Mouse (Mus musculus): Measurements from ENCODE around the gene Ntrk2.

Ntrk2 gene

DNA sequence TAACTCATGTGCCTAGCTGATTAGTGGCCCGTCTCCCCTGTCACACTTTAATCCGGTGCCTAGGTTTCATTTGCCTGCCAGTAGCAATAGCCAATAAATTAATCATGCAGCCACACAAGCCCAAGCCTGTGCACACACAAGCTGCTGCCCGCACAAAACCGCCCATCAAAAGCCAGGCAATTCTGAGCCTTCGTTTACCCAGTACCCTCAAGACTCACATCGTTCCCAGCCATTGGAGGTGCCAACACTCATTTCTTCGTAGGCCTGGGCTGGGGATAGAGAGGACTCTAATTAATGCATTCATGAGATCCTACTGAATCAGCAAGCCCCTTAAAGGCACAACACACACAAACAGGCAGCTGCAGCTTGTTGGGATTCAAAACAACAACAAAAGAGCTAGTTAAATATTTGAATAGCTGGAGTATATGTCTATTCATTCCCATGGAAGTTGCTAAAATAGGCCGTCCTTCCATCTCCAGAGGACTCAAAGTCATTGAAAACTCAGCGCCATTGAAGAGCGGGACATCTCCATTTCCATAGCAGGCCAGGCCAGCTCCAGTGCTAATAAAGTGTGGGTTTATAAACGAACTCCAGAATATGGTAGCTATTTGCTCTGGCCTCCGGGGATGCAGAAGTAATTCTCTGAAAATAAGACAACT lies 158.5 kb downstream of the Ntrk2 start:
- DNase-seq (ENCODE audit: low read depth, low spot score), result no peak

DNA sequence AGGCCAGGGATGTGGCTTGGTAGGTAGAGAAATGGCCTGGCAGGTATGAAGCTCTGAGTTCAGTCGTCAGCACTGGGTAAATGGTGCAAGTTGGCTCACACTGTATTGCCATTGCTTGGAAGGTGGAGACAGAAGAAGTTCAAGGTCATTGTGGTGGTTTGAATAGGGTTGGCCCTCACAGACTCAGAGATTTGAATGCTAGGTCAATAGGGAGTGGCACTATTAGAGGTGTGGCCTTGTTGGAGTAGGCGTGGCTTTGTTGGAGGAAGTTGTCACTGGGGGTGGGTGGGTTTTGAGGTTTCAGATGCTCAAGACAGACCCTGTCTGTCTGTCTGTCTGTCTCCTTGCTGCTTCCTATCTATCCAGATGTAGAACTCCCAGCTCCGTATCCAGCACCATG lies 159.5 kb downstream of the Ntrk2 start:
- DNase-seq (ENCODE audit: low read depth, low spot score), result no peak

DNA sequence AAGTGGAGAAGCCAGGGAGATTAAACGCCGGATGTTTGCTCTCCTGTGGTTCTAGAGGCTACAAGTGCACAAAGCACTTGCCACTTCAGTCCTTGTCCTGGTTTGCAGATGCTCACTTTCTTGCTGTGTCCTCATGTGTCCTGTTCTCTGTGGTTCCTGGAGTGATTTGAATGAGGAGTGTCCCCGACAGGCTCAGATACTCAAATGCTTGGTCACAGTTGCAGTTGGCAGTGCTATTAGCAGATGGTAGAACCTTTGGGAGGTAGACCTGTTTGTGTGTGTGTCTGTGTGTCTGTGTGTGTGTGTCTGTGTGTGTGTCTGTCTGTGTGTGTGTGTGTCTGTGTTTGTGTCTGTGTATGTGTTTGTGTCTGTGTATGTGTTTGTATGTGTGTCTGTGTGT lies 160.1 kb downstream of the Ntrk2 start:
- no peak for DNase-seq (ENCODE audit: low read depth, low spot score)

DNA sequence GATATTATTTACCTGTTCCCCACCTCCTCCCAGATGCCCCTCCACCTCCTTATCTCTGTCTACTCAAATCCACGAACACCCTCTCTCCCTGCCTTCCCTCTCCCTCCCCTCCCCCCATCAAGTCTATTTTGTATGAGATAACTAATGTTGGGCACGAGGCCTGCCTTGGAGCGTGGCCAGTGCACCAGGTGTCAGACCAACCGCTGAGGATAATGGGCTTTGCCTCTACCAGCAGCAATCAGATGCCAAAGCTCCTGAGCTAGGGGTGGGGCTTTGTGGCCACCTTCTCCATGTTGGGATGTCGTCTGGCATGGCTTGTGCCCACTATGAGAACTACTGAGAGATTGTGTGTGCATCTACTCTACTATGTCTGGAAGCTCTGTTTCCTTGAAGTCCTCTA lies 161.8 kb downstream of the Ntrk2 start:
- DNase-seq (ENCODE audit: low read depth, low spot score), result no peak

DNA sequence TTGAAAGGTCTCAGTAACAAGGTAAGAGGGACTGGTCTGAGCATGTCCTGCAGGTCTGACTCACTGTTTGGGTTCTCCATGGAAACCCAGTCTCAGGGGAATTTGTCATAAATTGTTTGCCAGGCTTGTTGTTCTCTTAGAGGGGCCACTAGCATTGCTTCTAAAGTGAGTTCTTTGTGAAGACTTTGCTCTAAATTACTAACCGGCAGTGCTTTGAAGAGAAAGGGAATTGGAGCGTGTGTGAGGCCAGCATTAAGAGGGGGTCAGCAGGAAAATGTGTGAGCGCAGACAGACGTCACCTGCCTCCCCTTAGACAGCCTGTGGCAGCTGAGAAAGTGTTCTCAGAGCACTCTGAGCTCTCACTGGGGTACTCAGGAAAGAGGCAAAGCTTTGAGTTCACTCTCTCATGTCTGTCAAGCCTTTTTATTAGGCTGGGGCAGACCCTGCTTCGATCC lies 165.1 kb downstream of the Ntrk2 start:
- DNase-seq (ENCODE audit: low read depth, low spot score), result no peak

DNA sequence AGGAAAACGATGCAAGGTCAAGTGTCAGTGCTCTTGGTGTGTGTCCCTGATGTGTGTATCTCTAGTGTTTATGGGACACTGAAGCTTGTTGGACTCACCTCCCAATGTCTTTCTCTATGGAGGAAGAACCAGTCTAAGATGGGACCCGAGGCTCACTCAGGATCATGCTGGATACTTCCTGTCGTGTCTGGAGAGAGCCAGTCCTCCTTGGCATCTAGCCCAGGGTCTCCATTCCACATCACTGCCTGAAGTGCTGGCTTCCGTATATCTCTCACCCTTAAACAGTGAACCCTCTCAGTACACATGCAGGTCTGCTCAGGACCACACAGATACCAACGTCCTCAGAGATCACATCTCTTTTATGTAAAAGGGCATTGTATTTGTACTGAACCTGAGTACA lies 166.1 kb downstream of the Ntrk2 start:
- DNase-seq (ENCODE audit: low read depth, low spot score), result no peak

DNA sequence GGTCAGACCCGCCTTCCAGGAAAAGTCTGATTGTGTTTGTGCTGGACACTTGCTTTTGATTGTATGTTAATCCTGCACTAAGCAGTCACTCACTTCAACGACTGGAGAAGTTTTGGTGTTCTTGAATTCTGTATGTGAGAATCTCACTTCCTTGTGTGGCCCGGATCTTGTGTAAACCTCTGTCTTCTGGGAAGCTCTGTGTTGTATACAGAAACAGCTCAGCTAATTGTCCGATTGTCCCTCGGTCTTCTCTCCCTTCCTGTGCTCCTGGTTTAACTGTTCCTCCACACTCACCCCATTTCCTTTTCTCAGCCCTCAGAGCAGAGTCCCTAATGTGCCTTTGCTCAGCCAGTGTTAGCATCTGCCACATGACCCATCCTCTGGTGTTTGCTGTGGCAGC lies 190.1 kb downstream of the Ntrk2 start:
- no peak for DNase-seq (ENCODE audit: low read depth, low spot score)

DNA sequence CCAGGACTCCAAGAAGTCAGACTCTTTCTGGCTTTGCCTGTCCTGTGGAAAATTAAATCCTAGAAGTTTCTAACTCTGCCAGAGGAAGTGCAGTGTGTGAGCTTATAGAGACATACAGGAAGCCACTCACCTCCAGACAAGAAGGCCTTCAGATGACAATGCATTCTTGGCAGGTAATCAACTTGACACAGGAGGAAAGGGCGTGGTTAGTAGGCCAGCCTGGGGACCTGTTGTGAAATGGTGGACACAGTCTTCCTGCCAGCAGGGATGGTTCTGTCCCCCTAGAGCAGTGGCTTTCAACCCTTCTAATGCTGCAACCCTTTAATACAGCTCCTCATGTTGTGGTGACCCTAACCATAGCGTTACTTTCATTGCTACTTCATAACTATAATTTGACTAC lies 191.4 kb downstream of the Ntrk2 start:
- DNase-seq (ENCODE audit: low read depth, low spot score), result no peak

DNA sequence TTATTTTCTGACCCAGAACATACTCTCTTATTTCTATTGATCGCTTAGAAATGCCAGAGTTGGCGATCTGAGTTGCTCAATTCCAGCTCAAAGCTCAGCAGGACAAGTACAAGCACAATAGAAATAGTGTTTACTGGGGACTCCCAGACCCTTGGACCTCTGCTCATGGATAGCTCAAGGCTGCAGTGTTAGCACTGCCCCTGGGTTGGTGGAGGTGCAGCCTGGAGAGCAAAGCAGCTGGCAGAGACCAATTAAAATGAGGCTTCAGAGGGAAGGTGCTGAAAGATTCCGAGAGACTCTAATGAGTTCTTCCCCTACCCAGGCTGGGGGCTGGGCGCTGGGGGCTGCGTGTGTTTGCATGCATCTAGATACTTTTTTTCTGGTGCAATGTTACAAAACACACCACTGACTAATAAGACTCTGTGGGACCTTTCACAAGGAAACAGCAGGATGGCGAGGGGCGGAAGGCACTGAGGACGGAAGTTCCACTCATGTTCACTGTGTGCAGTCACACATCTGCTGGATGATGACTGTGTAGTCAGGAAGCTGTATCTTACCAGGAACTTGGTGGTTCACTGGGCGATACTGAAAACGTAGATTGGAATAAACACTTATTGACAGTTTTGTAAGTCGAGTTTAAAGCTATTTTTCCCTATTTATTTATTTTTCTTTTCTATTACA lies 193.1 kb downstream of the Ntrk2 start:
- no peak for DNase-seq (ENCODE audit: low read depth, low spot score)

DNA sequence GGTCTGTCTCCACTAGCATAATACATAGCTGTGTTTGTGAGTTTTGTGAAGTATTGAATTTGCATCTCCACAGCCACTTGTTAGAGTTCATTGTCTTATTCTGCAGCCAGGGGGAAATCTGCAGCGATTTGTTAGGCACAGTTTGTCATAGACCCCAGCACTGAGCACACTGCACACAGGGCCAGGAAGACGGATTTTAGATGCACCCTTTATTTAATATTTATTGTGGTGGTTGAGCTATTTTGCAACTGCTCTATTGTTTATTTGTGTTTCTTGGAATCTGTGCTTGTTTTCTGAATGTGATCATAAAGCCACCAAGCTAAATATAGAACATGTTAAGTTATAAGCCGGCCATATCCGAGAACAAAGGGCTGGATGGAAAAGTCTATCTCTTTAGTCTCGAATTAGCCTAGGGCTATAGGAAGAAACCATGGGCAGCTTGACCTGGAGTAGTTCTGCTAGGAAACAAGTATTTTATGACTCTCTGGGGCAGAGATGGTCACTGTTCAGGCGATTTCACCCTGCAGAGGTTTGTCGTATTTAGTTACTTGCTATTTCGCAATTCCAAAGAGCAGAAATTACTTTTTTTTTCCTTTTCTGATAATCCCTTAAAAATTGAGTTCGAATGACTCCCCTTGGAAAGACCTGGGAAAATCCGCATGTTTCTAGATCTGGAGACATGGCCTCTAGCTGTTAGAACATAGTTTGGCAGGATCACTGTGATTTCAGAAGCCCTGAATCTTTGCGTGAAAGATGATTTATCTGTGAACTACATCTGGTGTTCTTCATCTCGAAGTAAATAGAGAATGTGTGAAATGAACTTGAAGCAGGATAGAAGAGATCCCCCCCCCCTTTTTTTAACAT lies 196.8 kb downstream of the Ntrk2 start:
- DNase-seq (ENCODE audit: low read depth, low spot score), result no peak

DNA sequence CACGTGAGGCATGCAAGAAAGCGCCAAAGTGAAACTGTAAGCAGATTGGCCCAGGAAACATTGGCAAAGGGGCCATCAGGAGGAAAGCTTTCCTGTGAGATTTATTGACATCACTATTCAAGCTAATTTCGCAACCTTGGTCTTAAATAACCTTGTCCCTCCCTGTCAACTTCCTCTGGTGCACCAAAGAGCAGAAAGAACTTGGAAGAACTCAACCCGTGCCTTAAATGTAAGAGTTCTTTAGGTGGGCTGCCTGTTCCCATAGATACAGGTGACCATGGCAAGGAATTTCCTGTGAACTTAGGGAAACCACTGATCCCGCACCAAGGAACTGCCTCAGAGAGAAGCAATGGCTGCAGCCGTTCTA lies 197.4 kb downstream of the Ntrk2 start:
- DNase-seq (ENCODE audit: low read depth, low spot score), result no peak

DNA sequence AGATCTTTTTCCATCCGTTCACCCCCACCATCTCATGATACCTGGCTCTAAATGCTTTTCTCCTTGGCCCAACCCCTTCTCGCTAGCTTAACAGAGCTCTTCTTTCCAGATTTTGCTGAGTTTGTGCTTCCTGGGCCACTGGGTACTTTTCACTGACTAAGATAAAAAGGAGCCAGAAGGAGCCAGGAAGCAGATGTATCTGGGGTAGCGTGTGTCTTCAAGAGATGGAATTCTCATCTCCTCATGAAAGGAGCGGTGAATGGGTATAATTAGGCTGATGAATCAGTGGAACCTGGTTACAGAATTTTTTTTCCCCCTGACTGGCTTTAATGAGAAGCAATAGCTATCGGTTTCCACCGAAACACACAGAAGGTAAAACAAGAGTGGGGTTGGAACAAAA lies 198.2 kb downstream of the Ntrk2 start:
- no peak for DNase-seq (ENCODE audit: low read depth, low spot score)

DNA sequence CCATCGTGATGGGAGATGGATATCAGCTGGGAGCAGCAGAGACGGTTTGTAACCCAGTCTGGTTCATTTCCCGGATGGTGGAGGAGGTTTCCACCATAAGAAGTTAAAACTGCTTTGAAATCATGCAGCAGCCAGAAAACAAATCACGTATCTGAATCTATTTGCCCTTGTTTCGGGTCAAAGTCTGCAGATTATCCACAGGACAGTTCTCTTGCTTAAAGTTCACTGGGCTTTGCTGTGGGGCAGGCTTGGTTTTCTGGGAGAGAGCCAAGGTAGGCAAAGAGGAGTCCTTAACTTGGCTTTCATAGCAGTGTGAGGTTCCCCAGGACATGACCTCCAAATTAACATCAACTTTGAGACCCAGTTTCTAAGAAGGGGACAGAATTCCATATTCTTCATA lies 203.5 kb downstream of the Ntrk2 start:
- DNase-seq (ENCODE audit: low read depth, low spot score), result no peak

DNA sequence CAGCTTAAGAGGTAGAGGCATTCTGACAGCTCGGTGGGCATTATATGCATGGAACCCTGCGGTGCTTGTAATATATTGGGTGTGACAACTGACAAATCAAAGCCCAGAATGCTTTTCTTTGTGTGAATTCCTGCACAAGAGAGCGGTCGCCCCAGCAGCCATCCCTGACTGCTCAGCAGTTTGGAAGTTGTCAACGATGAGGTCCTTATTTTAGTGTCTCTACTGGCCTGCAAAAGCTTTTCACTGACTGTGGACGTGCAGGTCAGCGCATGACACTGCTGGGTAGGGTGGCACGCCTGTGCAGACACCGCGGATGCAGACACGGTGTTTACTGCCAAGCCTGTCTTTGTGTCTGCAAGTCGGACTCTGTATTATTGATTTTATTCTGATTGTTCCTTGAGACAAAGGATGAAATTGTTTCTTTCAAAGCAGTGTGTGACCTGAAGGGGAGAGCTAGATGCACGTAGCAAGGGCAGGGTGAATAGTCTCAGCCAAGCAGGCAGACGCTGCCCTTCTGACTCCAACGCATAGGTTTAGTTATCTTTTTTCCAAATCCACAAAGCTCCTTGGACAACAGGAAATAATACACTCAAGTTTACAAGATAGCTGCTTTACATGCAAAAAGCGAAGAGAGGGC lies 204.6 kb downstream of the Ntrk2 start:
- no peak for DNase-seq (ENCODE audit: low read depth, low spot score)

DNA sequence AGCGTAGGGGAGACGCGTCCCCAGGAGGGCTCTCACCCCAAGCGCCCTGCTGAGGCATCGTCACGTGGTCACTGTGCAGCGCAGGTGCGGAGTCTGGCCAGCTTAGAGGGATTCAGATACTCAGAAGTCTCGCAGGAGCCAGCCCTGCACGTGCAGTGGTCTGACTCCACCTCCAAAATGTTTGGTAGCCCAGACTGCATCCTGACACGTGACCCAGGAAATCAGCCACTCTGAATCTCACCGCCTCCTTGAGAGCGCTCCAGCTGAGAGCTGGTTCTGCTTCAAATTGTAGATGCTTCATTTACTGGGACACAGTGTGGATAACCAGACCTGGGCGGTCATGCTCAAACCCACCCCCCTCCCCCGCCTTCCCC lies 205.1 kb downstream of the Ntrk2 start:
- peak; percentile 35 for DNase-seq (ENCODE audit: low read depth, low spot score)

DNA sequence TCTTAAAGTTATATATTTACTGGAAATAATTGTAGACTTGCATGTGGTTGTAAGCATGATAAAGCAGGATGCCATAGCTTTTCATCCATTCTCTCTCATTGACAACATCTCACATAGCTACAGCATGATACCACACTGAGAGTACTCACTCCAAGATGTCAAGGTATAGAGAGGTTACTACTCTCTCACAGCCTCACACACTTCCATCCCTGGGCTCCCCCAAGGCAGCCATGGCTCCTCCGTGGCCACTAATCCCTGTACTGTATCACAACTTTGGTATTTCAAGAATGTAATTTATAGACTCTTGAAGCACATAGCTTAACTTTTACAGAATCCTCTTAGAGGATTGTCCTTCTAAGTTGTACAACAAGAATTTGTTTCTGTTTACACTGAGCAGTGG lies 209.0 kb downstream of the Ntrk2 start:
- no peak for DNase-seq (ENCODE audit: low read depth, low spot score)

DNA sequence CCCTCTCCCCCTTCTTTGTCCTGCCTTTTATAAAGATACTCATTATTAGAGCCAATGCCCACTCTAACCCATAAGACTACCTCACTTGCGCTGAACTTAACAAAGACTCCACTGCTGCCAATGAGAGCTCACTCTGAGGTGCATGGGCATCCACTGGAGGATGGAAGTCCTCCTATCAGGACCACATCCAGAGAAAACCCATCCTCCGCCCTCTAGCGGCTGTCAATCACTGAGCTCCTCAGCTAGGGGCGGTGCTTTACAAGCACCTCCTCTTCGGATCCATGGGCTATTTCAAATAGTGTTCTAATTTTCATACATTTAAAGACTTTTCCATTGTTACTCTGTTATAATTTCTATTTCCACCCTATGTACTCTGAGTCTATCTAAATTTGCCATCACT lies 210.8 kb downstream of the Ntrk2 start:
- no peak for DNase-seq (ENCODE audit: low read depth, low spot score)

DNA sequence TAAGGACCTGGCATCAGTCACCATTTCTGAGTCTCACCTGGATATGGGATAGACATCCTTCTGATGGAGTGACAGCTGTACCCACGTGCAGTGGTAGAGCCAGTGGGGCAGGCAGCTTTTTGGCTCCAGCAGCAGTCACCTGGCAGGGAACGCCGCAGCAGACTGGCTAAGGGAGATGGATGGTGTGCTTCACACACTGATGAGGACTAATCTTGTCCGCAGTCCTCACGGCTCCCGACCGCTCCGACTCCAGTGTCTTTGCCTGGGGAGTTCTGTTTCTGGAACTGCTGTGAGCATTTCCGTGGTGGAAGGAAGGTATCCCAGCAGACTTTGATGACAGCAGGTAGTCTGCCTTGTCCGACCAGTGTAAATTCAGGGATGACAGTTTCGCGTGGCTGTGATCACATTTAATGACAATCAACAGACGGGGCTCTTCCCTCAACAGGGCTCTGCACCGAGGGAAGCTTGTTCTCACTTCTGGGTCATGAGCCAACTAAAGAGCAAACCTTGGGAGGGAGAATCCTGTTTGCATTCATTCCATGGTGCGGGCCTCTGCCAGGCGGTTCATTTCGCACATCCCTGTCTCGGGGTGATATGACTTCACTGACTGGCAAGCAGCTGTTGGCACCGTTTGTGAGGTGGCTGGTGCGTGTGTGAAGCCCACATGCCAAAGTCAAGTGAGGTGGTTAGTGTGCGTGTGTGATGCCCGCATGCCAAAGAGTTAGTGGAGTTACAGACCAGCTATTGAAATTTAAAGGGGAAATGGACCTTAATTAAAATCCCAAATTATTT lies 216.1 kb downstream of the Ntrk2 start:
- DNase-seq (ENCODE audit: low read depth, low spot score), result no peak

DNA sequence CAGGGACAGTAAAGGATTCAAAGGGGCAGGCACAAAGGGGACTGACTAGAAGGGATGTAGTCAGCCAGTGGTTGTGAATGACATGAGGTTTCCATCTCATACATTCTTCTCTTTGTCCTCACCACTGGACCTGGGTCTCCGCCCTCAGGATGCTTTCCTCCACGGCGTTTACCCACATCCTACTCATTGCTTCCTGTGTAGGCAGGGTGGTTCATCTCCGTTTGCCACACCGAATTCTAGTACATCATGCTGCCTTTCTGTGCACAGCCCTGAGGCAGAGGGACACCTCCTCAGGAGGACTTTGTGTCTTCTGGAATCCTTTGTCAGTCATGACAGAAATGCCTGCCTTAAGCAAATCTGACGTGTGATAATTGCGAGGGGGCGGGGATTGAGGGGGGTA lies 219.3 kb downstream of the Ntrk2 start:
- DNase-seq (ENCODE audit: low read depth, low spot score), result no peak

DNA sequence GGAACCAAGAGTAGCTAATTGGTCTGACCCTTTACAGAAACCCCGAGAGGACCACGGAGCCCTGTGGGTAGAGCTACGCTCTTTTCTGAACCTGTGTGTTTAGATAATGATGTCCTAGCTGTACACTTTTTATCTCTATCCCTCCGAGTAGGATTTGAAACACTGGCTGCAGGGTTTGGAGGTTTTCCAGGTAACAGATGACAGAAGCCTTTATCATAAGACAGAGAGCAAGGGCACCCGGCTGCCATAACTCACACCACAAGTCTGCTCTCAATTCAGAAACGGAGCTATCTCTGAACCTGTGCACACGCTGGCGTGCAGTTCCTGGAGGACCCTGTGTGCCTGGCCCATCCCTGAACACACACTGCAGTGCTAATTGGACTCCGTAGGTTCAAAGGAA lies 221.1 kb downstream of the Ntrk2 start:
- DNase-seq (ENCODE audit: low read depth, low spot score), result no peak

DNA sequence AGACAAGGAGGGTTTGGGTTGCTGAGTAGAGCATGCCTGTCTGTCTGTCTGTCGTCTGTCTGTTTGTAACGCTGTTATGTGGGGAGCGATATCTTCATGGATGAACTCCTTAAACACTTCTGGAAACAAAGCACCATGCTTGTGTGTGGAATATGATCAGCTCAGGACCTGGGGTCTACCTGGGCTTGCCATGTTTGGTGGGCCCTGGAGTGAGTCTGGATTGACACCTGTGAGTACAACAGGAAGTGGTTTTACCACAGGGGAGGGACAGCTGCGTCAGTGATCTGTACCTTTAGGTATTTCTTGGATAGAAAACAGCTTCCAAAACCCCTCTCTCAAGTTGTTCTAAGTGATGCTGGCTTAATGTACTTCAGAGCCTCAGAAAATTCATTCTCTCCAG lies 222.2 kb downstream of the Ntrk2 start:
- DNase-seq (ENCODE audit: low read depth, low spot score), result no peak

DNA sequence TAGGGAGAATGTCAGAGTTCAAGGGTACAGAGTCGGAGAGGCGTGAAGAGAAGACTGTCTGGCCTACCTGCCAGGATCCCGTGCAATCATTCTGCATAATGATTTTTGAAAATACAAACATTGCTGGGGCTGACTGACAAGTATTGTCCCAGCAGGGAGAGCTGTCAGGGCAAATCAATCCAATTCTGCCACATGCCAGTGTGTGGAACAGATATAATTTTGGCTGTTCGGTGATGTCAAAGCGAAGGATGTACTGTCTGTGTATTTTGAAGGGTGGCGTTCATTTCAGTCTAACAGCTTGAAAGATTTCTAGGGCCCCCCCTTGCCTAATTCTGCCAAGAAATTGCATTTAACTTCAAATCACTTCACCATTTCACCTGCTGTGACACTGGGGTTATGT lies 224.2 kb downstream of the Ntrk2 start:
- DNase-seq (ENCODE audit: low read depth, low spot score), result no peak
